Mouse (Mus musculus) brain, adult 2 months (tissue): ENCODE measurements at regions not wholly inside any gene's neighbourhood (a gene's known extent, or its start where the extent isn't known, plus 50 kb on each side); places are given as distances from the start of the nearest gene placed in this dataset.

Experiments
- DNase-seq: peaks from one replicate; pipeline ENCODE4 v3.0.0; 2011; ENCODE audit warnings: low read depth, low spot score

DNA sequence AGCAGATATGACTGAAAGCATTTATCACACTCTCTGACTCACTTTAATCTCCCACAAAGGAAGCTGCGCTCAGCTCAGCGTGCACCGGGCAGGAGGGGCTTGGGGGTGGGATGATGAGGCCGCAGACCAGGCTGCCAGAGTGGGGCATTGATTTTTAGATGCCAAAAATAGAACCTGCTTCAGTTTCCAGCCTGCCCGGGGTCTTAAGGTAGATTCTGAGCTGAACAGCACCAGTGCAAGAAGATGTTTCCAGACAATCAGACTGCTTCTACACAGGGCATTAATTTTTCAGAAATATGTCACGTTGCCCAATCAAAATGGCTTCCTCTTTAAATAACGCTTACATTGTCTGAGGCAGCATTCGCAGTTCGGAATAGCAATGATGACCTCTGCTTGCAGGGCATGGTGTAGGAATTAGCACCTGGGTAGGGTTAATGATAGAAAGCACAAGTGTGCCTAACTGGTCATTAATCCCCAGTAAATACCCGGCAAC is 2772.7 kb upstream of the 5930422O12Rik start:
- no peak for DNase-seq

DNA sequence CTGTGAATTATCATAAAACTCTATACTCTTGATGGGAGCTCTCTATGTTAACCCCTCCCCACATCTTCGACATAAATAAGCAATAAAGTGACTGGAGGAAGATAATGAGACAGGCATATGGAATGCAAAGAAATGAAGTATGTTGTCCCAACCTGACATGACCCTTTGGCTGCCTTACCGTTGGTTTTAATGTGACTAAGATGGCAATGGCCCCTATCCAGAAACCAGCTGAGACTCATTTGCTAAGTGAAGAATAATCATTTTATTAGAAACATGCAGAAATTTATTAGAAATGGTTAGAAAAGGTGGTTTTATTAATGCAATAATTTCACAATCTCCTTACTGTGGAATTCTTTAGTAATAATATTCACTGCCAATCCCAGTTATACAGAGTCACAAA is 2767.2 kb upstream of the 5930422O12Rik start:
- no peak for DNase-seq

DNA sequence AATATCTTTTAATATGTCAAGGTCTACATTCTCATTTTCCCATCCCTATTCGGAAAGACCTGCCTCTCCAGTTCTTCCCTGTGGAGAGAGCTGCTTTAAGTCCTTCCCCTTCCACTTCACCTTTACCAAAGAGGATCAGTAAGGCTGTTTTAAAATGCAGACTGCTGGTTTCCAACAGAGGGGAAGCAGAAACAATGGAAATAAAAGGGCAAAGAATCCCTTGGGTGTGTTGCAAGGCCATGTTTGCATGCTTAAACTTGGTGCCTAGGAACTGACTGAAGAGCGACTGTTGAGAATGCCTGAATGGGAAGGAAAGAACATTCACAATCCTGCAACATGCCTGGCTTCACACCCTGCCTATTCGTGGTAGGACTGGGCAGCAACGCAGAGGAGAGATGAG is 2759.1 kb upstream of the 5930422O12Rik start:
- DNase-seq: no peak

DNA sequence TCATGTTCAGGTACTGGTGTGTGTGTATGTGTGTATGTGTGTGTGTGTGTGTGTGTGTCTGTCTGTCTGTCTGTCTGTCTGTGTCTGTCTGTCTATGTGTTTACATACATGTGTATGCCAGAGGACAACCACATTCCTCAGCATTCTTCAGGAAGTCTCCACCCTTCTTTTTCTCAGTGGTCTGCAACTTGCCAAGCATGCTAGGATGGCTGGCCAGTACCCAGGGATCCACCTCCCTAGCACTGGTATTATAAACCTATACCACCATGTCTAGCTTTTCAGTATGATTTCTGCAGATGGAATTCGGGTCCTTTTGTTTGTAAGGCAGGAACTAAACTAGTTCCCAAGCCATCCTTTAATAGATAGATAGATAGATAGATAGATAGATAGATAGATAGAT is 2751.1 kb upstream of the 5930422O12Rik start:
- no peak for DNase-seq

DNA sequence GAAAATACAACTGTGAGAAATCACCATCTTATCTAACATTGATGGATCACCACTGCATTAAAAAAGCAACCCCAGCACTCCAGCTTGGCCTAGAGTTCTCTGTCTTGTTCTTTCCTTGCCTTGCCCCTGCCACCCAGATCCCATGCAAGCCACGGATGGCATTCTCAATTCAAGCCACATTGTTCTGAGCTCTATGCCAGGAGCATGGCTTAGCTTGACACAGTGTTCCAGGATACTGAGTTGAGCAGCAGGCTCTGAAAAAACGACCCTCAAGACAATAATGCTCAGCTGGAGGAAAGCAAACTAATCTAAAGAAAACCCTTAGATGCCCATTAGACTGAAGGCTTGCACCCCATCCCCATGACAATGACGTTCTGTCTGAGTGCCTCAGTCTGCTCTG is 2746.3 kb upstream of the 5930422O12Rik start:
- no peak for DNase-seq

DNA sequence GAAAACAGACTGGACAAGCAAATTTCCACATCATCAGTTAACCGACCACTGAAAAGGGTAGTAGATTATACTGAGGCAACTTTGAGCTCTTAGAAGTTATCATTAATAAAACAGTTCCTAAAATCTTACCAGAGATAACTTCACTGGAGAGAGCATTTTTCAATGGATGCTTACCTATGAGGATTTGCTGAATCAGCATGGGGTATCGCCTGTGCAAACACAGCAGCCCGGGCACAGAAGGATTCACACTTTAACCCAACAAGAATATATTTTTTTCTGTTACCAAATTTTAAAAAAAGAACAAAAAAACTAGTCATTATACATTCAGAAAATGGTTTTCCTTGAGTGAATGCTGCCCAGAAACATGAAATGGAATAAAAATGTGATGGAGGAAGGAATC is 2742.0 kb upstream of the 5930422O12Rik start:
- no peak for DNase-seq

DNA sequence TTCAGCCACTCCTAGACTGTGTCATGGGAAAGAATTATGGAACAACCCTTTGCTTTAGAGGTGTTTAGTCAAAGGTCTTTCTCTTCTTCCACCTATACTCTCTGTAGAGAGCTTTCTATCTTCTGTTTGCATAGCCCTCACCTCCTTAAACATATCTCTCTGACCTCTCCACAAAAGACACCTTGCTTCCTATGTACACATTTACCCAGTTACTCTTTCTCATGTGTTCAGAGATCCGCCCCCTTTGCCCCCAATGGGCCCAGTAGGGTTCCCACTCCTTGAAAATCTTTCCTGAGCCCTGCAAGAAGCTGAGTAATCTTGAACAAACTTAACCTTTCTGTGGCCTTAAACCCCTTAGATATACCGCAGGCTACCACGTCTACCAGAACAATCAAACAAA is 2734.4 kb upstream of the 5930422O12Rik start:
- DNase-seq: no peak

DNA sequence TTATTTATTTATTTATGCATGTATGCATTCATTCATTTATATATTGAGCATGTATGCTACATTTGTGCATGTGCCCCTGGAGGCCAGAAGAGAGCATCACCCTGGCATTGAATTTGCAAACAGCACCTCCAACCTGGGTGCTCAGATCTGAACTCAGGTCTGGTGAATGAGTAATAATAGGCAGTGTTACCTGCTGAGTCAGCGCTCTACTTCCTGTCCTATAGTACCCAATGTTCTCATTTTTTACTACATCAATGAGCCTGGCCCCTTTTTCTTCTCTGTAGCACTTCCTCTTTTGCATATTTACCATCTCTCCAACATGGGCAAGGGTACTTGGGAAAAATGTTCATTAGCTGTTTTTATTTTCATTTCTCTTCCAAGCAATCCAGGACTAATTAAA is 2711.9 kb upstream of the 5930422O12Rik start:
- no peak for DNase-seq

DNA sequence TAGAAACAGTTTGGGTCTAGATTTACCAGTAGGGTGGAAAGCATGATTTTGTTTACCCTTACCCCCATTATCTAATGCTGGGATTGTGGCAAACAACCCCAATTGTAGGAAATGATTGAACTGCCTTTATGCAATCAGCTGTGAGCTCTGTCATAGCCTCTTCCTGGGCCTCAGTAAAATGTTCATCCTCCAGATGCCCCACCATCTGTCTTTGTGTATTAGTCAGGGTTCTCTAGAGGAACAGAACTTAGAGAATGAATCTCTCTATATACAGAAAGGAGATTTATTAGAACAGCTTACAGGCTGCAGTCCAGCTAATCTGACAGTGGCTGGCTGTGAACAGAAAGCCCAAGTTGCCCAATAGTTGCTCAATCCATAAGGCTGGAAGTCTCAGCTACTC is 2698.1 kb upstream of the 5930422O12Rik start:
- peak; percentile 77 for DNase-seq

DNA sequence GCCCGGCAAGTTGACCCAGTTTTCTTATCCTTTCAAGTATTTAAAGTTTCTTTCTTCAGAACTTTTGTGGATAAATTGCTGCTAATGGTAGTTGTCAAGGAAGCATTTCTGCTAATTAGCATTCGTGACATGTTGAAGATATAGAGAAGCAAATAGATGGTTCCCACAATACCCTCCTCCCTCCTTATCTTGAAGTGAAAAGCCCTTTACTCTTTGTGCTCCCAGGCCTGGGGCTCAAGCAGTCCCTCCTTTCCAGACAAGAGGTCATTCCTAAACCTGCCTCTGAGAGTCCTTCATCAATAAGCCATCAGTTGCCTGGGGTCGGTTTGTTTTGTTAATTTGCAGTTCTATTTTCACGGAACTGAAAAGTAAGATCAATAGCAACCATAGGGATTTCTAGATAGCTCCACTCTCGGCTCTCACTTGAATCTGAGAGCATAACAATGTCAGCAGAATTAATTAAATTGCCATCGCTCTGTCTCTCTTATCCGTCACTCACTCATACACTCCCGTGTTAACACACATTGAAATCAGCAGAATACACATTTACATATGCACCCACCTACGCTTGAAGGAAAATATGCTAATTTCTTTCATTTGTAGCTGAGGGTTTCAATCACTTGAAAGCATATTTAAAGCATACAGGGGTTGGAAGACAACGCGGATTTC is 2695.8 kb upstream of the 5930422O12Rik start:
- DNase-seq: peak; percentile 12

DNA sequence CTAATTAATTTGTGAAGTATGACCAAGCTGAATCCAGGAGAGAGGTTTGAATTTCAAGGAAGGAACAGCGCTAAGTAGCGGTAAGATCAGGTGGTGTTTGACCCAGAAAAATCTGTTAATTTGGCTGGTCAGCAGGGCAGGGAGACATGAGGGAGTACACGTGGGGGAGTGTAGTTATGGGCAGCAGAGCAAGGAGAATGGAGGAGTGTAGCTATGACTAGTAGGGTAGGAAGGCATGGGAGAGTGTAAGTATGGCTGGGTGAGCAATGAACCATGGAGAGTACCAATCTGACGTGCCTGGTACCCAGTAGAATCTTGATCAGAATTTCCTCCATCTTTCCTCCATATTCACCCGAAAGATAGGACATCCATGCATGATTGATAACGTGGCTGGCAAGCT is 2695.1 kb upstream of the 5930422O12Rik start:
- DNase-seq: no peak

DNA sequence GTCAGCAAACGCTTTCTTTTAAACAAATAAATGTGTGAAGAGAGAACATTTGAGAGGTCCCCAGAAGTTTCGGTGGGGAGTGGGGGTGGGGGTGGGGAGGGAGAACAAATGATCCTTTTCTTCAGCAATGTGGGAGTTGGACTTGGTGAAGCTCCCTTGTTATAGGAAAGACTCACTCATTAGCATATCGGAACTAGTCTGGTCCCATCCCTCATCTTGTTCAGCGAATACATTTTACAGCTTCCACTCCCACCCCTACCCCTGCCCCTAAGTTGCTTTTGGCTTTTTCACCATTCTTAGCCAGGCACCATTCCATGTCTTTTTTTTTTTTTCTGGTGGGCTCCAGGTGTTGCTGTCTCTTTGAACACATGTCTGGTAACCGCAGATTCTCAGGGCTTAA is 2693.2 kb upstream of the 5930422O12Rik start:
- no peak for DNase-seq

DNA sequence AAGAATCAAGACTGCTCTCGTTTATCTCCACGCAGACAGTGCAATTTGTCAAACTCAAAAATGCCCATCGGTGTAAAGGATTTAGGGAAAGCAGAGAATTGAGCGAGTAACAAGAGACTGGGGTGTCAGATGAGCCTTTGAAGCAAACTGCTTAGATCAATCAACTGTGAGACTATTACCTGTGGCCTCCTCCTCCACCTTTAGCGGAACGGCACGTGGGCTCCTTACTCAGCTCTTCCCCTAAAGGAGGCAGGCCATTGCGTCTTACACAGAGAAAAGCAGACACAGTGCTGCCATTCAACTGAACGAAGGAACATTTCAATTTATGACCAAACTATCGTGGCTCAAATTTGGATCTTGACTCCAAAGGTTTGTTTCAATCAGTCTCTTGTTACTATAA is 2692.8 kb upstream of the 5930422O12Rik start:
- no peak for DNase-seq

DNA sequence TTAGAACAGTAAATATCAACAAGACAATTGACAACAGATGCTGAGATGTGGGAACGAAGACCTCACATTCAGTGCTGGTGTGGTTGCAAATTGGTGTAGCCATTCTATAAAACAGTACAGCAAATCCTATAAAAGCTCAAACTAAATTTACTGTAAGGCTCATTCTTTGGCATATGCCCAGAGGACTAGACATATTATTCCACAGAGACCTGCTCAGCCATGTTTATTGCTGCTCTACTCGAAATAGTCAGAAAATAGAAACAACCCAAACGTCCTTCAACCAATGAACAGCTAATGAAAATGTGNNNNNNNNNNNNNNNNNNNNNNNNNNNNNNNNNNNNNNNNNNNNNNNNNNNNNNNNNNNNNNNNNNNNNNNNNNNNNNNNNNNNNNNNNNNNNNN is 2681.6 kb upstream of the 5930422O12Rik start:
- DNase-seq: no peak
